Mouse (Mus musculus): ENCODE measurements around the gene Cox10. TPM values are rescaled to one million over a fixed set of nuclear protein-coding genes. Genes with fewer than 3 reads are reported as not detected.

Gene Cox10
- 2.4 TPM for polyA plus RNA-seq (2014; fragmentation: Illumina TruSeq; extraction: RNeasy Lipid Tissue Mini Kit (QIAGEN cat#74804); ENCODE audit: low read depth, low replicate concordance)

GRCm38 (mm10) chr11:64078956-64079726, at the start of gene Cox10:
Gene Cox10, minus strand, starts transcription at chr11:64079468.

GRCm38 (mm10) chr11:63922091-63922621, 157.1 kb downstream of the Cox10 start, which contains the start of gene Hs3st3b1:
Gene Hs3st3b1, minus strand, starts transcription at chr11:63922290.

Other genes with a start within 250 kb of the Cox10 start
- gene Hs3st3b1, start 157.2 kb downstream of the Cox10 start, polyA plus RNA-seq (2014; fragmentation: Illumina TruSeq; extraction: RNeasy Lipid Tissue Mini Kit (QIAGEN cat#74804); ENCODE audit: low read depth, low replicate concordance) = 1.1 TPM